7 mouse cellular contexts compared by ENCODE assay signal in genomic region chr3:37641796-37642680, GRCm38 (mm10). TPM values are rescaled to one million over a fixed set of nuclear protein-coding genes. Genes with fewer than 3 reads are reported as not detected.
DNase-seq lines count a peak whose midpoint lies in the region; ATAC-seq and TF ChIP-seq lines count a peak whose summit lies in the region.

No protein-coding gene starts in this region.

- peak overlapping the region; percentile 79 for H3K4me2 ChIP-seq in embryonic facial prominence, embryonic 14.5 days (ENCODE audit: low read depth, low read length)
- peak overlapping the region; percentile 33 for H3K4me2 ChIP-seq in hindbrain, embryonic 11.5 days (replicated peaks; ENCODE audit: low read depth, low read length)
- H3K4me2 ChIP-seq in limb, embryonic 13.5 days (replicated peaks) = peak overlapping the region; percentile 76
- peak overlapping the region; percentile 59 for H3K4me2 ChIP-seq in stomach, embryonic 14.5 days (replicated peaks; ENCODE audit: low read depth, low read length)

- DNase-seq in embryonic facial prominence, embryonic 14.5 days (ENCODE audit: low spot score) = no peak
- DNase-seq in hindbrain, embryonic 11.5 days (ENCODE audit: low spot score) = no peak
- DNase-seq in layer of hippocampus, adult 9-10 months (ENCODE audit: low spot score) = no peak
- DNase-seq in frontal cortex, adult 2 months (ENCODE audit: extremely low spot score in 1 of 2, low spot score in 1 of 2) = no peak

- WGBS in embryonic facial prominence, embryonic 14.5 days = 32% methylated on average over 20 of the region's 20 CpGs
- WGBS in hindbrain, embryonic 11.5 days = 55% methylated on average over 20 of the region's 20 CpGs
- WGBS in limb, embryonic 13.5 days = 23% methylated on average over 20 of the region's 20 CpGs
- 27% methylated on average over 20 of the region's 20 CpGs for WGBS in stomach, embryonic 14.5 days

- no peaks in the 10 kb centered on the region for H3K27me3 ChIP-seq in ES-Bruce4 (ENCODE audit: control insufficient read depth, insufficient read depth, low read length, poor library complexity, severe bottlenecking)
- no peaks in the 10 kb centered on the region for H3K27me3 ChIP-seq in embryonic facial prominence, embryonic 14.5 days (replicated peaks; ENCODE audit: control insufficient read depth, insufficient read depth, low read length)
- no peaks in the 10 kb centered on the region; the same call in 1 of the 2 replicates for H3K27me3 ChIP-seq in hindbrain, embryonic 11.5 days (ENCODE audit: control insufficient read depth, insufficient read depth, low read length)
- H3K27me3 ChIP-seq in limb, embryonic 13.5 days = 0 out of 2 replicates have a peak, but pooled peaks cover 7% of the 10 kb centered on the region
- no peaks in the 10 kb centered on the region for H3K27me3 ChIP-seq in stomach, embryonic 14.5 days (ENCODE audit: control insufficient read depth, insufficient read depth, low read length)

- peaks cover 15% of the 10 kb centered on the region for H3K36me3 ChIP-seq in ES-Bruce4 (ENCODE audit: control insufficient read depth, insufficient read depth, low read length, poor library complexity, severe bottlenecking)
- H3K36me3 ChIP-seq in embryonic facial prominence, embryonic 14.5 days (ENCODE audit: control insufficient read depth, insufficient read depth, low read length) = peaks cover 35% of the 10 kb centered on the region
- no peaks in the 10 kb centered on the region for H3K36me3 ChIP-seq in hindbrain, embryonic 11.5 days (ENCODE audit: control insufficient read depth, insufficient read depth, low read length)
- H3K36me3 ChIP-seq in limb, embryonic 13.5 days = peaks cover 34% of the 10 kb centered on the region
- H3K36me3 ChIP-seq in stomach, embryonic 14.5 days (ENCODE audit: control insufficient read depth, insufficient read depth, low read length) = peaks cover 30% of the 10 kb centered on the region

- H3K27ac ChIP-seq in ES-Bruce4 (ENCODE audit: insufficient read depth, low read length) = no peak overlapping the region
- peak overlapping the region; percentile 95 for H3K27ac ChIP-seq in embryonic facial prominence, embryonic 14.5 days (replicated peaks; ENCODE audit: low read depth, low read length)
- no peak overlapping the region for H3K27ac ChIP-seq in hindbrain, embryonic 11.5 days (ENCODE audit: low read depth, low read length)
- no peak overlapping the region for H3K27ac ChIP-seq in limb, embryonic 13.5 days
- peak overlapping the region; percentile 55; the same call in 1 of the 2 replicates for H3K27ac ChIP-seq in stomach, embryonic 14.5 days (ENCODE audit: low read length)

- no peak overlapping the region for H3K9ac ChIP-seq in ES-Bruce4 (ENCODE audit: low read depth, poor library complexity, severe bottlenecking)
- H3K9ac ChIP-seq in embryonic facial prominence, embryonic 14.5 days (ENCODE audit: low read depth, low read length) = peak overlapping the region; percentile 92
- H3K9ac ChIP-seq in hindbrain, embryonic 11.5 days (ENCODE audit: low read depth, low read length) = 0 out of 2 replicates have a peak overlapping the region, but pooled peaks have one; percentile 0
- peak overlapping the region; percentile 92 for H3K9ac ChIP-seq in limb, embryonic 13.5 days
- peak overlapping the region; percentile 96 for H3K9ac ChIP-seq in stomach, embryonic 14.5 days (replicated peaks; ENCODE audit: low read depth, low read length)

- no peaks in the 10 kb centered on the region for H3K9me3 ChIP-seq in ES-Bruce4 (replicated peaks; ENCODE audit: control insufficient read depth, insufficient read depth, low read length, poor library complexity, severe bottlenecking)
- H3K9me3 ChIP-seq in embryonic facial prominence, embryonic 14.5 days (ENCODE audit: control insufficient read depth, low read length) = no peaks in the 10 kb centered on the region
- H3K9me3 ChIP-seq in hindbrain, embryonic 11.5 days (ENCODE audit: control insufficient read depth, low read length) = no peaks in the 10 kb centered on the region
- H3K9me3 ChIP-seq in limb, embryonic 13.5 days = no peaks in the 10 kb centered on the region
- H3K9me3 ChIP-seq in stomach, embryonic 14.5 days (ENCODE audit: control insufficient read depth, low read depth, low read length) = no peaks in the 10 kb centered on the region

- no peak for ATAC-seq in embryonic facial prominence, embryonic 14.5 days (ENCODE audit: low read depth)
- ATAC-seq in hindbrain, embryonic 11.5 days (ENCODE audit: low FRiP score) = no peak
- ATAC-seq in limb, embryonic 13.5 days (ENCODE audit: low FRiP score, low read depth) = no peak
- no peak for ATAC-seq in stomach, embryonic 14.5 days (ENCODE audit: insufficient number of reproducible peaks, insufficient read depth, low FRiP score, low read depth)

- H3K4me3 ChIP-seq in ES-Bruce4 (ENCODE audit: low read depth, low read length) = peak overlapping the region; percentile 30
- H3K4me3 ChIP-seq in embryonic facial prominence, embryonic 14.5 days (ENCODE audit: low read depth, low read length) = peak overlapping the region; percentile 89
- peak overlapping the region; percentile 72 for H3K4me3 ChIP-seq in hindbrain, embryonic 11.5 days (ENCODE audit: low read depth, low read length)
- H3K4me3 ChIP-seq in limb, embryonic 13.5 days = peak overlapping the region; percentile 86
- H3K4me3 ChIP-seq in stomach, embryonic 14.5 days (ENCODE audit: low read depth, low read length) = peak overlapping the region; percentile 98

- TF ChIP-seq CTCF in ES-Bruce4 (IDR thresholded peaks at IDR 0.05; ENCODE audit: low read depth, low read length) = no peak

- no peak for TF ChIP-seq EP300 in ES-Bruce4 (IDR thresholded peaks at IDR 0.05; ENCODE audit: insufficient read depth, low read depth, low read length)

- H3K4me1 ChIP-seq in ES-Bruce4 (ENCODE audit: control insufficient read depth, insufficient read depth, low read length) = no peaks in the 10 kb centered on the region
- peaks cover 19% of the 10 kb centered on the region for H3K4me1 ChIP-seq in embryonic facial prominence, embryonic 14.5 days (ENCODE audit: control insufficient read depth, insufficient read depth, low read length)
- no peaks in the 10 kb centered on the region for H3K4me1 ChIP-seq in hindbrain, embryonic 11.5 days (replicated peaks; ENCODE audit: control insufficient read depth, insufficient read depth, low read length)
- H3K4me1 ChIP-seq in limb, embryonic 13.5 days = peaks cover 47% of the 10 kb centered on the region
- peaks cover 30% of the 10 kb centered on the region; the same call in 1 of the 2 replicates for H3K4me1 ChIP-seq in stomach, embryonic 14.5 days (ENCODE audit: control insufficient read depth, insufficient read depth, low read length)

- no peak for TF ChIP-seq POLR2A in ES-Bruce4 (IDR thresholded peaks at IDR 0.05; ENCODE audit: insufficient read depth, low read length)

RNA-seq across cellular contexts. Expression of gene Spry1, which starts 2.3 kb away (rescaled TPM):
- polyA plus RNA-seq in ES-Bruce4 (2011; ENCODE audit: insufficient read depth, insufficient read length, low read depth, missing spikeins) = 30.1 and 30.5 TPM in 2 replicates
- polyA plus RNA-seq in embryonic facial prominence, embryonic 14.5 days (2014; fragmentation: Nextera tagmentation; extraction: Ambion mirVana) = 18.0 and 19.8 TPM in 2 replicates
- polyA plus RNA-seq in hindbrain, embryonic 11.5 days (2014; fragmentation: Nextera tagmentation; extraction: Ambion mirVana) = 5.8 and 8.0 TPM in 2 replicates
- polyA plus RNA-seq in limb, embryonic 13.5 days (2015; fragmentation: Nextera tagmentation; extraction: Ambion mirVana) = 14.8 and 17.4 TPM in 2 replicates
- 18.2 and 19.1 TPM in 2 replicates for polyA plus RNA-seq in stomach, embryonic 14.5 days (2014; fragmentation: Nextera tagmentation; extraction: Ambion mirVana)
- polyA plus RNA-seq in frontal cortex, adult 2 months (2012; rRNA removed) = 11.1 and 11.6 TPM in 2 replicates

Comparison
In these comparisons a context has a peak if more than half of its experiments do, and no peak if none do; other contexts are left out.
1. H3K27ac ChIP-seq: peak in embryonic facial prominence, embryonic 14.5 days (single experiment) and stomach, embryonic 14.5 days (single experiment); none in ES-Bruce4 (single experiment), hindbrain, embryonic 11.5 days (single experiment) and limb, embryonic 13.5 days (single experiment).
2. H3K4me3 ChIP-seq: peak in every context shown above with its lines; median percentile 98 in stomach, embryonic 14.5 days; 89 in embryonic facial prominence, embryonic 14.5 days; 86 in limb, embryonic 13.5 days; 72 in hindbrain, embryonic 11.5 days; 30 in ES-Bruce4.
3. Peak in every context shown above with its lines, with median percentiles within 50 percentile points of each other: H3K4me2 ChIP-seq.